Comparison of ENCODE assay signal across 8 mouse cellular contexts in the genomic region with DNA sequence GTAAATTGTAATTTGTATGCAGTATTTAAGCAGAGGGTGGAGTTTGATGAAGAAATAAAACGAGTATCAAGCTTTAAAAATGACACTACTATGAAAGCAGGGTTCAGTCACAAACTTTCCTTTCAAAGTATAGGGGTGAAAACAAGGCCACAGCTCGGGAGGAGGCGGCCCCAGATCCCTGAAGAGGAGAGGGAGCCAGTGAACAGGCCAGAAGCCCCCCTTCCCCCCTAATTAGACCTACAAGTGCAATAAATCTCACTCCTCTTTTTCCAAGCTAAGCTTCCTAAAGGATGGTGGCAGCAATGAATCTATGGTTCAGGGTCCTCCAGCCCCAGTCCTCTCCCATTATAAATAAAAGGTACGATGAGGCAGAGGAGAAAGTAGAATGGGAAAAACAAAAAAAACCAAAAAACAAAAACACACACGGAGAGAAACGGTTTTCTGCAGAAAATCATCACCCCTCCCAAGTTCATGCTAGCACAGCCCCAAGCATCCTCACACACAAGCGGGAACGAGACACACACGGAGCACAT. TPM values are rescaled to one million over a fixed set of nuclear protein-coding genes. Genes with fewer than 3 reads are reported as not detected.
DNase-seq lines count a peak whose midpoint lies in the region; ATAC-seq and TF ChIP-seq lines count a peak whose summit lies in the region.

No protein-coding gene starts in this region.

- ATAC-seq in kidney, embryonic 14.5 days (ENCODE audit: low FRiP score, low TSS enrichment) = no peak
- no peak for ATAC-seq in forebrain, postnatal 0 days
- ATAC-seq in midbrain, embryonic 11.5 days (ENCODE audit: low FRiP score) = no peak

- peak overlapping the region; percentile 89 for H3K4me3 ChIP-seq in kidney, embryonic 14.5 days (ENCODE audit: low read length)
- peak overlapping the region; percentile 39 for H3K4me3 ChIP-seq in brown adipose tissue, adult 24 weeks (ENCODE audit: insufficient read depth, low read depth, low read length)
- H3K4me3 ChIP-seq in forebrain, postnatal 0 days (ENCODE audit: low read depth, low read length) = peak overlapping the region; percentile 79
- peak overlapping the region; percentile 96 for H3K4me3 ChIP-seq in midbrain, embryonic 11.5 days (ENCODE audit: low read depth, low read length)

- WGBS in kidney, embryonic 14.5 days = 2% methylated on average over 9 of the region's 9 CpGs
- WGBS in forebrain, postnatal 0 days = under 1% methylated on average over 9 of the region's 9 CpGs
- WGBS in midbrain, embryonic 11.5 days = 0% methylated on average over 9 of the region's 9 CpGs

- TF ChIP-seq CTCF in forebrain, postnatal 0 days (IDR thresholded peaks at IDR 0.05; ENCODE audit: low read depth) = no peak

- peaks cover 15% of the 10 kb centered on the region; the same call in 1 of the 2 replicates for H3K4me1 ChIP-seq in kidney, embryonic 14.5 days (ENCODE audit: control insufficient read depth, insufficient read depth, low read length)
- no peaks in the 10 kb centered on the region for H3K4me1 ChIP-seq in brown adipose tissue, adult 24 weeks (ENCODE audit: control insufficient read depth, insufficient read depth, insufficient read length, low read length)
- H3K4me1 ChIP-seq in forebrain, postnatal 0 days (ENCODE audit: insufficient read depth) = no peaks in the 10 kb centered on the region
- H3K4me1 ChIP-seq in midbrain, embryonic 11.5 days (ENCODE audit: control insufficient read depth, insufficient read depth, low read length) = peaks cover 3% of the 10 kb centered on the region; the same call in 1 of the 2 replicates

- H3K4me2 ChIP-seq in kidney, embryonic 14.5 days (replicated peaks; ENCODE audit: low read depth, low read length) = peak overlapping the region; percentile 83
- peak overlapping the region; percentile 69 for H3K4me2 ChIP-seq in forebrain, postnatal 0 days (ENCODE audit: low read depth)
- H3K4me2 ChIP-seq in midbrain, embryonic 11.5 days = peak overlapping the region; percentile 47

- peaks cover 9% of the 10 kb centered on the region; the same call in 1 of the 2 replicates for H3K27me3 ChIP-seq in kidney, embryonic 14.5 days (ENCODE audit: control insufficient read depth, insufficient read depth, low read length)
- no peaks in the 10 kb centered on the region for H3K27me3 ChIP-seq in forebrain, postnatal 0 days (ENCODE audit: insufficient read depth, low read length)
- peaks cover 3% of the 10 kb centered on the region for H3K27me3 ChIP-seq in midbrain, embryonic 11.5 days (ENCODE audit: control insufficient read depth, insufficient read depth, low read length)

- H3K27ac ChIP-seq in kidney, embryonic 14.5 days (ENCODE audit: low read depth, low read length) = peak overlapping the region; percentile 99
- H3K27ac ChIP-seq in brown adipose tissue, adult 24 weeks (replicated peaks; ENCODE audit: low read depth, low read length) = no peak overlapping the region
- H3K27ac ChIP-seq in forebrain, postnatal 0 days (ENCODE audit: low read depth, low read length) = peak overlapping the region; percentile 99
- peak overlapping the region; percentile 100 for H3K27ac ChIP-seq in midbrain, embryonic 11.5 days (ENCODE audit: low read depth, low read length)

- H3K9me3 ChIP-seq in kidney, embryonic 14.5 days (ENCODE audit: control insufficient read depth, low read length) = no peaks in the 10 kb centered on the region
- H3K9me3 ChIP-seq in forebrain, postnatal 0 days (ENCODE audit: low read length) = no peaks in the 10 kb centered on the region
- no peaks in the 10 kb centered on the region for H3K9me3 ChIP-seq in midbrain, embryonic 11.5 days (ENCODE audit: control insufficient read depth, low read length)

- H3K9ac ChIP-seq in kidney, embryonic 14.5 days (ENCODE audit: low read depth, low read length) = peak overlapping the region; percentile 99
- peak overlapping the region; percentile 91 for H3K9ac ChIP-seq in forebrain, postnatal 0 days
- H3K9ac ChIP-seq in midbrain, embryonic 11.5 days (ENCODE audit: low read length) = peak overlapping the region; percentile 100

- DNase-seq in kidney, adult 8-10 months = no peak
- peak; percentile 54 for DNase-seq in forebrain, postnatal 0 days
- DNase-seq in midbrain, embryonic 11.5 days (ENCODE audit: low spot score, missing footprints) = peak; percentile 94
- no peak for DNase-seq in thymus, postnatal 10 days (ENCODE audit: low spot score in 2 of 2)
- DNase-seq in spleen, postnatal 14 days (ENCODE audit: low spot score in 2 of 2) = no peak
- no peak for DNase-seq in adrenal gland, postnatal 14 days

- peaks cover 10% of the 10 kb centered on the region for H3K36me3 ChIP-seq in kidney, embryonic 14.5 days (ENCODE audit: control insufficient read depth, insufficient read depth, low read length)
- H3K36me3 ChIP-seq in forebrain, postnatal 0 days (ENCODE audit: insufficient read depth) = peaks cover 10% of the 10 kb centered on the region
- H3K36me3 ChIP-seq in midbrain, embryonic 11.5 days (ENCODE audit: control insufficient read depth, insufficient read depth, low read length) = peaks cover 8% of the 10 kb centered on the region

RNA-seq across cellular contexts. Expression of gene Nr2f1, which starts 2.2 kb away (rescaled TPM):
- 26.8 and 36.9 TPM in 2 replicates for polyA plus RNA-seq in kidney, embryonic 14.5 days (2014; fragmentation: Nextera tagmentation; extraction: Ambion mirVana)
- polyA plus RNA-seq in brown adipose tissue, adult 24 weeks (2012; ENCODE audit: insufficient read depth, insufficient read length, missing spikeins) = 1.1 and 1.2 TPM in 2 replicates
- total RNA-seq in forebrain, postnatal 0 days (2014; rRNA removed) = 161 and 250 TPM in 2 replicates
- 72.9 and 89.1 TPM in 2 replicates for polyA plus RNA-seq in forebrain, postnatal 0 days (2015; fragmentation: Nextera tagmentation; extraction: Ambion mirVana)
- polyA plus RNA-seq in midbrain, embryonic 11.5 days (2014; fragmentation: Nextera tagmentation; extraction: Ambion mirVana) = 69.9 and 82.3 TPM in 2 replicates
- total RNA-seq in adrenal gland, postnatal 14 days (2021) = 19.6 and 22.0 TPM in 2 replicates

Comparison
In these comparisons a context has a peak if more than half of its experiments do, and no peak if none do; other contexts are left out.
1. H3K4me3 ChIP-seq: peak in every context shown above with its lines; median percentile 96 in midbrain, embryonic 11.5 days; 89 in kidney, embryonic 14.5 days; 79 in forebrain, postnatal 0 days; 39 in brown adipose tissue, adult 24 weeks.
2. DNase-seq: peak in forebrain, postnatal 0 days (single experiment) and midbrain, embryonic 11.5 days (single experiment); none in kidney, adult 8-10 months (0 of 2), thymus, postnatal 10 days (0 of 2), spleen, postnatal 14 days (0 of 2) and adrenal gland, postnatal 14 days (single experiment).
3. RNA of gene Nr2f1, which starts 2.2 kb away (polyA plus RNA-seq): 72.9 to 89.1 TPM in forebrain, postnatal 0 days, 69.9 to 82.3 TPM in midbrain, embryonic 11.5 days and 26.8 to 36.9 TPM in kidney, embryonic 14.5 days; 1.1 to 1.2 TPM in brown adipose tissue, adult 24 weeks; every median in the first group is over 10 times any median in the second.
4. Peak in every context shown above with its lines, with median percentiles within 50 percentile points of each other: H3K4me2 ChIP-seq and H3K9ac ChIP-seq.